Mouse (Mus musculus) macrophage (primary cell): ENCODE data around the gene Nudt2. TPM values are rescaled to one million over a fixed set of nuclear protein-coding genes. Genes with fewer than 3 reads are reported as not detected.
"Not testable (repeated sequence)": the region's sequence is repeated elsewhere in the genome, so short reads cannot be mapped to it uniquely, and the experiment has no call there.

Experiments used
- H3K27ac ChIP-seq: fragments of 350-480 bp; formaldehyde crosslinking; 2 replicates; pipeline ENCODE4 v1.9.0; 2021
- H3K36me3 ChIP-seq: fragments of 350-480 bp; formaldehyde crosslinking; 2 replicates; pipeline ENCODE4 v1.9.0; 2021; ENCODE audit errors: inconsistent target
- H3K4me3 ChIP-seq: fragments of 350-480 bp; formaldehyde crosslinking; 2 replicates; pipeline ENCODE4 v1.9.0; 2021; ENCODE audit errors: inconsistent target
- H3K79me2 ChIP-seq: fragments of 350-480 bp; formaldehyde crosslinking; 2 replicates; pipeline ENCODE4 v1.9.0; 2021; ENCODE audit errors: inconsistent target
- WGBS: methylation state at CpG from one replicate; pipeline ENCODE4 v1.1.7; 2026; ENCODE audit warnings: inconsistent platforms; ENCODE audit not compliant: missing documents; 5-methylcytosine and 5-hydroxymethylcytosine counted together
- polyA plus RNA-seq: library from polyadenylated mRNA; stranded (reverse); fragments of 250-400 nt; gene quantifications from 3 replicates; pipeline ENCODE4 v1.2.4, GENCODE M21; 2018; ENCODE audit warnings: inconsistent platforms
- total RNA-seq, 78 experiments: library from RNA; depleted of rRNA; stranded (reverse); fragments of 250-400 nt; gene quantifications; 1 replicate in 9 of 78; 2 replicates in 24 of 78; 3 replicates in 43 of 78; 4 replicates in 2 of 78; pipeline ENCODE4 v1.2.4; 2018; ENCODE audit warnings: inconsistent platforms in 56 of 78

Gene Nudt2
- total RNA-seq (2018; cell fraction: chromatin; rRNA removed), result 1 to 10 TPM in 19 of 26 experiments, under 1 TPM in 1, not detected in 6; 0.98 to 8.9 (median 3.0) TPM
- total RNA-seq (2018; cell fraction: cytosol; rRNA removed), result 10 to 100 TPM; 18.2 to 36.5 (median 25.3) TPM
- total RNA-seq (2018; cell fraction: nucleus; rRNA removed), result 10 to 100 TPM in 4 of 26 experiments, 1 to 10 TPM in 21, not detected in 1; 1.4 to 12.9 (median 3.9) TPM
- polyA plus RNA-seq, result 26.0 to 42.5 TPM (median 28.9 TPM) in 3 replicates

GRCm38 (mm10) chr4:41464345-41465286 is at the start of gene Nudt2, which contains the start of gene Kif24:
Gene Nudt2 (plus strand): TSS chr4:41465151.
Gene Kif24 (minus strand): TSS chr4:41464887.
- H3K27ac ChIP-seq, result peak within 1 kb of the TSS; percentile 69
- peak within 1 kb of the TSS; percentile 76 for H3K4me3 ChIP-seq
- H3K79me2 ChIP-seq, result peaks cover 36% of the 10 kb centered on the region
- 1% methylated on average over 69 of the region's 70 CpGs for WGBS
- no peaks in the 10 kb centered on the region for H3K36me3 ChIP-seq

DNA sequence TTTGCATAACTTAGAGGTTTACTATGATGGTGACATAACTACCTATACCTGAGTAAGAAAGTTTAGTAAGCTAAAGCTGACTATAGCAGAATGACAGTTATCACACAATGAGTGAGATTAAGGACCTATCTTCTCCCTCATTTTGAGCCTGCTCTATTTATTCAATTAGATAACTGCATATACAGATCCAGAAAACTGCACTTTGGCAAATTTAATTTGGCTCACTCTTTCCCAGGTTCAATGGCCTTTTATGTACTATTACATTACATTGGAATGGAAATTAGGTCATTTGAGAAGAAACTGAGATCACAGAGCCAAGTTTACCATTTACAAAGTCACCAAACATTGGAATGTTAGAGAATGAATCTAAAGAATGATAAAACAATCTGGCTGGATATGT is 48.0 kb upstream of the Nudt2 start:
- H3K79me2 ChIP-seq, result no peaks in the 10 kb centered on the region
- H3K36me3 ChIP-seq, result no peaks in the 10 kb centered on the region
- H3K27ac ChIP-seq, result no peak overlapping the region
- H3K4me3 ChIP-seq, result no peak overlapping the region

GRCm38 (mm10) chr4:41438931-41439330 is 26.0 kb upstream of the Nudt2 start:
- Histone ChIP-seq H3K79me2 (no peaks in the 10 kb centered on the region), H3K27ac (no peak overlapping the region), H3K36me3 (no peaks in the 10 kb centered on the region), H3K4me3 (no peak overlapping the region)
- WGBS, result 97% methylated on average over 5 of the region's 5 CpGs

GRCm38 (mm10) chr4:41442790-41443302 is 22.1 kb upstream of the Nudt2 start:
- Histone ChIP-seq H3K27ac (no peak overlapping the region), H3K79me2 (no peaks in the 10 kb centered on the region), H3K36me3 (no peaks in the 10 kb centered on the region), H3K4me3 (no peak overlapping the region)
- WGBS, result 47% methylated on average over 4 of the region's 4 CpGs

- WGBS, result 91% methylated on average over 3 of the region's 3 CpGs
- Histone ChIP-seq H3K27ac (no peak overlapping the region), H3K36me3 (no peaks in the 10 kb centered on the region), H3K4me3 (no peak overlapping the region), H3K79me2 (no peaks in the 10 kb centered on the region)
Measured at GRCm38 (mm10) chr4:41447595-41447994, 17.4 kb upstream of the Nudt2 start.

DNA sequence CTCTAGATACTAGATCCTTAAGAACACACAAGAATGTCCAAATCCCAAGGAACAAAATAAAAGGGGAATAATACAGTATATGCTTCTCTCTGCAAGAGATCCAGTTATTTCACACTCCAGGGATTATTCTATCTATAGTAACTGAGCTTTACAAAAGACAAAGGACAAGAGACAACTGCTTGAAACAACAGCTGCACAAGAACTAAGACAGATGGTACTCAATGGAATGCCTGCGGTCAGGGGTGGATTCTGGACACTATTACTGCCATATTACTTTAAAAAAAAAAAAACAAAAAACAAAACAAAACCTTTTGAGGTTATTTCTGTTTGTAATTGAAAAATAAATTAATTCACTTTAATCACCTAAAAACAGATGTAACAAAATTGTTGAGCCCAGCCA is 4.3 kb upstream of the Nudt2 start:
- Histone ChIP-seq H3K27ac (no peak overlapping the region), H3K79me2 (peaks cover 36% of the 10 kb centered on the region), H3K36me3 (no peaks in the 10 kb centered on the region), H3K4me3 (no peak overlapping the region)
- 100% methylated on average over 1 of the region's 1 CpGs for WGBS

GRCm38 (mm10) chr4:41463051-41463738 is 1.8 kb upstream of the Nudt2 start:
- H3K36me3 ChIP-seq, result not testable (repeated sequence)
- peak overlapping the region; percentile 69 for H3K27ac ChIP-seq
- H3K79me2 ChIP-seq, result peaks cover 36% of the 10 kb centered on the region
- 25% methylated on average over 3 of the region's 3 CpGs for WGBS
- peak overlapping the region; percentile 67; the same call in 1 of the 2 replicates for H3K4me3 ChIP-seq

GRCm38 (mm10) chr4:41465287-41465665 is 325 bp downstream of the Nudt2 start:
- Histone ChIP-seq H3K27ac (peak overlapping the region; percentile 28; the same call in 1 of the 2 replicates), H3K36me3 (no peaks in the 10 kb centered on the region), H3K79me2 (peaks cover 34% of the 10 kb centered on the region), H3K4me3 (peak overlapping the region; percentile 76)
- 18% methylated on average over 17 of the region's 17 CpGs for WGBS

DNA sequence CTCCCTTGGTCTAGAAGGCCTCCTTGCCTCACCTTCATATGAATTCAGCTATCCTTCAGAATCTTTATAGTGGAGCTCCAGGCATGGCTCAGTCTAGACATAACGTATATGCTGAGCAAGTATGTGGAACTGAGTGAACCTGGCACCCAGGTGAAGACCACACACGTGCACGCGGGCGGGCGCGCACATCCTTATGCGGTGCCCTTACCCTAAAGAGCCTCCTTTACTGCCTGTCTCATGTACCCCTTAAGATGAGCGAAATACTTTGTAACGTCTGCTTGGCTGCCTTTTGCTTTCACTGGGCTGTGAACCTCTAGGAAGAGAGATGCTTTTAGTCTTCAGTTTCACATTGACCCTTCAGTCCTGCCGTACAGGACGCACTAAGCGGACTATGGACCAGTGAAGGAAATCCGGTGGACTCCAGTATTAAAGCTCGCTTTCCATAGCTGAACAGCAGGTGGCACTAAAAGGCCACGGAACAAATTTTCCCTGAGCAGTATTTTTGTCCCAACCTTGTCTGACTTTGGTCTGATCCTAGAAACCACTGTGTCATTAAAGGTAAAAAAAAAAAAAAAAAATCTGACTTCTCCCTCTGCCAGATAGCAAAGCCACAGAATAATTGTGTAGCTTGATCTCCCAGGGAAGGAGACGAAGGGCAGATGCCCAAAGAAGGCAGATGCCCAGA is 3.6 kb downstream of the Nudt2 start:
- H3K79me2 ChIP-seq, result peaks cover 4% of the 10 kb centered on the region; the same call in 1 of the 2 replicates
- no peaks in the 10 kb centered on the region for H3K36me3 ChIP-seq
- WGBS, result 45% methylated on average over 16 of the region's 17 CpGs
- H3K27ac ChIP-seq, result 0 out of 2 replicates have a peak overlapping the region, but pooled peaks have one; percentile 25
- H3K4me3 ChIP-seq, result no peak overlapping the region

DNA sequence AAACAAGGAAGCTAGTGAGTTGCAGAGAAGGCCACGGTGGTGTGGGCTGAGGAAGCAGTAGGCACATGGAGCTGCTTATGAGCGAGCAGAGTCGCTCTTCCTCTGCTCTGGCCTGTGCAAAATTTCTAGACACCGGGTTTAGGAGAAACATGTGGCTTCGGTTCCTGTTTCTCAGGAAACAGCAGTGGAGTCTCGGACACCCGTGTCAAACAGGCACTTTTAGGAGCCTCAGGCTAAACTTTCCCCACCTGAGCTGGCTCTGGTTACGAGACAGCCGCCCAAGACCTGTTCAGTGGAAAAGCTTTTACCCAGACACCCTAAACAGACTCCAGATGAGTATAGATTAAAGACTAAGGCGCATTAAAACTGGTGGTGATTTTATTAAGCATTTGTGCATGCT is 4.2 kb downstream of the Nudt2 start:
- Histone ChIP-seq H3K27ac (0 out of 2 replicates have a peak overlapping the region, but pooled peaks have one; percentile 25), H3K36me3 (no peaks in the 10 kb centered on the region), H3K79me2 (no peaks in the 10 kb centered on the region), H3K4me3 (no peak overlapping the region)
- WGBS, result 37% methylated on average over 10 of the region's 10 CpGs

GRCm38 (mm10) chr4:41470051-41470683 is 5.2 kb downstream of the Nudt2 start:
- no peaks in the 10 kb centered on the region for H3K79me2 ChIP-seq
- WGBS, result 98% methylated on average over 7 of the region's 7 CpGs
- no peak overlapping the region for H3K27ac ChIP-seq
- no peaks in the 10 kb centered on the region for H3K36me3 ChIP-seq
- no peak overlapping the region for H3K4me3 ChIP-seq

- Histone ChIP-seq H3K4me3 (no peak overlapping the region), H3K79me2 (no peaks in the 10 kb centered on the region), H3K27ac (no peak overlapping the region), H3K36me3 (no peaks in the 10 kb centered on the region)
- WGBS, result 94% methylated on average over 5 of the region's 5 CpGs
Measured at GRCm38 (mm10) chr4:41470684-41471383, 5.9 kb downstream of the Nudt2 start.

DNA sequence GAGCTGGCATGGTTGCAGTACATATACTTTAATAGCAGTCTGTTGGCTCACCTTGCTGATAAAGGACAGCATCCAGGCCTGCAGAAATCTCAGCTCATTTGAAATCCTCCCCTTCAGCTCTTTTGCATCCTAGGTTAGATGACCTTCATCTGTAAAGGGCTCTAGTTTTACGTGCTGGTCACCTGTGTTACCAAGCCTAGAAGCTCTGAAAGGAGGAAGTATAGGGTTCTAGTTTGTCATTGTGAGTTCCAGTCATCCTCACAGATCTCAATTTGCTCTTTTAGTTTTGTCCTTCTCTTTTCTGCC is 6.4 kb downstream of the Nudt2 start:
- Histone ChIP-seq H3K27ac (no peak overlapping the region), H3K4me3 (no peak overlapping the region), H3K36me3 (no peaks in the 10 kb centered on the region), H3K79me2 (no peaks in the 10 kb centered on the region)
- WGBS, result 100% methylated on average over 1 of the region's 1 CpGs
